Mouse (Mus musculus) C2C12 (cell line): Measurements from ENCODE around the gene Gm20388.

Source experiments
- CEBPB ChIP-seq: IDR thresholded peaks from one replicate; pipeline ENCODE4 v1.6.1; 2011; ENCODE audit warnings: low read depth, mild to moderate bottlenecking, control low read depth, moderate library complexity
- CTCF ChIP-seq: IDR thresholded peaks from one replicate; pipeline ENCODE4 v1.5.1; 2011; ENCODE audit not compliant: control insufficient read depth, insufficient read depth, insufficient read length
- MAX ChIP-seq: IDR thresholded peaks from one replicate; pipeline ENCODE4 v1.6.1; 2011; ENCODE audit warnings: mild to moderate bottlenecking, control low read depth
- MYOD1 ChIP-seq: IDR thresholded peaks from one replicate; pipeline ENCODE4 v1.6.1; 2011; ENCODE audit warnings: low read depth; ENCODE audit not compliant: control insufficient read depth, insufficient read length
- MYOG ChIP-seq: IDR thresholded peaks from one replicate; pipeline ENCODE4 v1.6.1; 2011; ENCODE audit not compliant: control insufficient read depth, insufficient read length; ENCODE audit errors: extremely low read depth
- USF1 ChIP-seq: IDR thresholded peaks from one replicate; pipeline ENCODE4 v1.6.1; 2011; ENCODE audit warnings: low read depth, mild to moderate bottlenecking, control low read depth, moderate library complexity

GRCm38 (mm10) chr8:122989976-122990375, 3079.3 kb downstream of the Gm20388 start:
- no peak for TF ChIP-seq CTCF
- no peak for TF ChIP-seq MAX
- TF ChIP-seq MYOG: no peak
- no peak for TF ChIP-seq USF1
- TF ChIP-seq CEBPB: no peak
- no peak for TF ChIP-seq MYOD1
